Mouse (Mus musculus) heart, embryonic 15.5 days (tissue): ENCODE measurements around the gene Ptpn13. TPM values are rescaled to one million over a fixed set of nuclear protein-coding genes. Genes with fewer than 3 reads are reported as not detected.

Source experiments
- ATAC-seq: fragments of 200-750 bp; cut with Nextera tagmentation; replicated peaks from 2 replicates; pipeline ENCODE4 v1.8.0; 2017; ENCODE audit warnings: low read depth, moderate TSS enrichment; ENCODE audit not compliant: insufficient number of reproducible peaks, insufficient read depth, low FRiP score
- H3K27ac ChIP-seq: fragments of 300-500 bp; sonication (generic); 2 replicates; pipeline ENCODE4 v1.5.1; 2015; ENCODE audit warnings: mild to moderate bottlenecking, inconsistent platforms
- H3K27me3 ChIP-seq: fragments of 300-500 bp; sonication (generic); 2 replicates; pipeline ENCODE4 v1.6.1; 2015; ENCODE audit warnings: inconsistent platforms
- H3K36me3 ChIP-seq: fragments of 300-500 bp; sonication (generic); 2 replicates; pipeline ENCODE4 v1.6.1; 2015; ENCODE audit warnings: mild to moderate bottlenecking, inconsistent platforms
- H3K4me1 ChIP-seq: fragments of 300-500 bp; sonication (generic); replicated peaks from 2 replicates; pipeline ENCODE4 v1.6.1; 2015; ENCODE audit warnings: inconsistent platforms
- H3K4me2 ChIP-seq: fragments of 300-500 bp; sonication (generic); 2 replicates; pipeline ENCODE4 v1.6.1; 2015; ENCODE audit warnings: inconsistent platforms, mild to moderate bottlenecking, moderate library complexity
- H3K4me3 ChIP-seq: fragments of 300-500 bp; sonication (generic); 2 replicates; pipeline ENCODE4 v1.5.1; 2015; ENCODE audit warnings: mild to moderate bottlenecking, inconsistent platforms
- H3K9ac ChIP-seq: fragments of 300-500 bp; sonication (generic); 2 replicates; pipeline ENCODE4 v1.6.1; 2015; ENCODE audit warnings: mild to moderate bottlenecking, inconsistent platforms
- H3K9me3 ChIP-seq: fragments of 300-500 bp; sonication (generic); replicated peaks from 2 replicates; pipeline ENCODE4 v1.6.1; 2016; ENCODE audit warnings: inconsistent platforms
- WGBS: fragments of 180-500 bp; shearing (Covaris S2); methylation state at CpG from one replicate; pipeline ENCODE4 v1.1.7; 2015; ENCODE audit warnings: mixed read lengths; 5-methylcytosine and 5-hydroxymethylcytosine counted together
- polyA plus RNA-seq: library from polyadenylated mRNA; unstranded; fragments of >200 nt; fragmentation: Nextera tagmentation; extraction: Ambion mirVana; gene quantifications from 2 replicates; pipeline ENCODE4 v1.2.1, GENCODE M21; 2015

The Ptpn13 gene
- polyA plus RNA-seq, 1 experiment from 2014 or later: 5.9 TPM

GRCm38 (mm10) chr5:103554769-103555168 lies 129.8 kb downstream of the Ptpn13 start:
- Histone ChIP-seq H3K27ac (no peak overlapping the region), H3K4me3 (no peak overlapping the region), H3K27me3 (no peaks in the 10 kb centered on the region), H3K4me2 (no peak overlapping the region), H3K4me1 (no peaks in the 10 kb centered on the region), H3K9ac (no peak overlapping the region), H3K9me3 (no peaks in the 10 kb centered on the region), H3K36me3 (peaks cover 39% of the 10 kb centered on the region)
- no peak for ATAC-seq
- 85% methylated on average over 16 of the region's 16 CpGs for WGBS

GRCm38 (mm10) chr5:103560546-103560945 lies 135.6 kb downstream of the Ptpn13 start:
- no peaks in the 10 kb centered on the region for H3K27me3 ChIP-seq
- H3K9me3 ChIP-seq: no peaks in the 10 kb centered on the region
- H3K9ac ChIP-seq: no peak overlapping the region
- no peak overlapping the region for H3K4me2 ChIP-seq
- WGBS: 92% methylated on average over 9 of the region's 9 CpGs
- peaks cover 37% of the 10 kb centered on the region for H3K36me3 ChIP-seq
- H3K4me3 ChIP-seq: no peak overlapping the region
- ATAC-seq: no peak
- H3K4me1 ChIP-seq: no peaks in the 10 kb centered on the region
- H3K27ac ChIP-seq: no peak overlapping the region

DNA sequence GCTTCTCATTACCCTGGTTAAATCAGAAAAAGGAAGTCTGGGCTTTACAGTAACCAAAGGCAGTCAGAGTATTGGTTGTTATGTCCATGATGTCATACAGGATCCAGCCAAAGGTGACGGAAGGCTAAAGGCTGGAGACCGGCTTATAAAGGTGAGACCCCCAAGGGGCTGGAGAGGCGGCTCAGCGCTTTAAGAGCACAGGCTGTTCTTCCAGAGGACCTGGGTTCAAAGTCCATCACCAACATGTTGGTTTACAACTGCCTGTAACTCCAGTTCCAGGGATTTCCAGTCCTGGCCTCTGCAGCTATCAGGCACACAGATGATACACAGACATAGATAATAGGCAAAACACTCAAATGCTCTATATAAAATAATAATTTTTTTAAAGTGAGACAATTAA lies 143.0 kb downstream of the Ptpn13 start:
- Histone ChIP-seq H3K4me2 (no peak overlapping the region), H3K4me1 (no peaks in the 10 kb centered on the region), H3K36me3 (peaks cover 7% of the 10 kb centered on the region; the same call in 1 of the 2 replicates), H3K27ac (no peak overlapping the region), H3K9ac (no peak overlapping the region), H3K4me3 (no peak overlapping the region), H3K27me3 (no peaks in the 10 kb centered on the region), H3K9me3 (no peaks in the 10 kb centered on the region)
- WGBS: 80% methylated on average over 4 of the region's 4 CpGs
- ATAC-seq: no peak

DNA sequence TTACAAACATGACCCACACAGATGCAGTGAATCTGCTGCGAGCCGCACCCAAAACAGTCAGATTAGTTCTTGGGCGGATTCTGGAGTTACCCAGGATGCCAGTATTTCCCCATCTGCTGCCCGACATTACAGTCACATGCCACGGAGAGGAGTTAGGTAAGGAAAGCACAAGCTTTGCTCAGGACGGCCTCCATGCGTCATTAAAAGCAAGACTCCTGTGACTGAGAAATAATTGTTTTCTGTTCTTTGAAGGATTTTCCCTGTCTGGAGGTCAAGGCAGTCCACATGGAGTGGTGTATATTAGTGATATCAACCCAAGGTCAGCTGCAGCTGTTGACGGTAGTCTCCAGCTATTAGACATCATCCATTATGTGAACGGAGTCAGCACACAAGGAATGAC lies 144.5 kb downstream of the Ptpn13 start:
- Histone ChIP-seq H3K4me1 (no peaks in the 10 kb centered on the region), H3K27ac (no peak overlapping the region), H3K36me3 (peaks cover 7% of the 10 kb centered on the region; the same call in 1 of the 2 replicates), H3K9me3 (no peaks in the 10 kb centered on the region), H3K9ac (no peak overlapping the region), H3K4me2 (no peak overlapping the region), H3K4me3 (no peak overlapping the region), H3K27me3 (no peaks in the 10 kb centered on the region)
- ATAC-seq: no peak
- 88% methylated on average over 9 of the region's 9 CpGs for WGBS

DNA sequence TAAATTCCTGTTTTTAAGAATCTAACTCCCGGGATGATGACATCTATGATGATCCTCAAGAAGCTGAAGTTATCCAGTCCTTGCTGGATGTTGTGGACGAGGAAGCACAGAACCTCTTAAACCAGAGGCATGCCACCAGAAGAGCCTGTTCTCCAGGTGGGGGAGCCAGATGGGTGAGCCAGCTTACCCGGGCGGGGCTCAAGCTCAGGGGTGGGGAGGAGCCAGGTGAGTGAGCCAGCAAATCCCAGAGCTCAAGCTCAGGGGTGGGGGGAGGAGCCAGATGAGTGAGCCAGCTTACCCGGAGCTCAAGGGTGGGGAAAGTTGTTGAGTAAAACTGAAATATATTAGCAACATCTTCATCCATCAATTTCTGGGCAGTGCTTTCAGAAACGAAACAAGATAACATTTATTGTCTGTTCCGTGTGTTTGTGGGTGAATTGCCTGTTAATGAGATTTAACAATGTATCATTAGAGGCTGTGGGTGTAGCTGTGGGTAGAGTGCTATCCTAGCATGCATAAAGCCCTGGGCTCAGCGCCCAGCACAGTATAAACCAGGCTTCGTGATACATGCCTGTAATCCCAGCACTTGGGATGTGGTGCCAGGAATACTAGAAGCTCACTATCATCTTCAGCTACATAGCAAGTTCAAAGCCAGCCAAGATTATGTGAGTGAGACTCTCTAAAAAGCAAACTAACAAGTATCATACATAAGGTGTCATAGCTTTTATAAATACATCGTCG lies 154.9 kb downstream of the Ptpn13 start:
- no peak for ATAC-seq
- Histone ChIP-seq H3K27me3 (no peaks in the 10 kb centered on the region), H3K9ac (no peak overlapping the region), H3K36me3 (peaks cover 6% of the 10 kb centered on the region; the same call in 1 of the 2 replicates), H3K4me3 (no peak overlapping the region), H3K4me2 (no peak overlapping the region), H3K27ac (no peak overlapping the region), H3K9me3 (no peaks in the 10 kb centered on the region), H3K4me1 (no peaks in the 10 kb centered on the region)
- 69% methylated on average over 11 of the region's 11 CpGs for WGBS

DNA sequence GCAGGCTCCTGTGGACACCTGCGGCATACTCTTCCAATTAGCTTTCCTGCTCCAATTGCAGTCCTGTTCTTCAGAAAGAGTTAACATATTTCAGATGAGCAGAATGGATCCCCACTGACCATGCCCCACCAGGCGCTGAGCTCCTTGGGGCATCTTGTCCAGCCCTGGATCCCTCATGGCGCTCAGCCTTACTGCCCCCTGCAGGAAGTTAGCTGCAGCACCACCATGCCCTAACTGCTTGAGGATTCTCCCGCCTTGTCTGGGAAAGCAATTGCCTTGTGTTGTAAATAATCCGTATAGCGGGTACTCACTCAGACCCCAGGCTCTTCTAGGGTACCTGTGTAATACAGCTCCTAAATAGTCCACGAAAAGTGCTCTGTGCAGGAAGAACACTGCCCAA lies 162.2 kb downstream of the Ptpn13 start:
- no peak overlapping the region for H3K4me3 ChIP-seq
- no peak overlapping the region for H3K27ac ChIP-seq
- H3K27me3 ChIP-seq: no peaks in the 10 kb centered on the region
- no peak for ATAC-seq
- WGBS: 78% methylated on average over 7 of the region's 7 CpGs
- no peaks in the 10 kb centered on the region for H3K9me3 ChIP-seq
- peaks cover 8% of the 10 kb centered on the region for H3K36me3 ChIP-seq
- H3K4me2 ChIP-seq: 0 out of 2 replicates have a peak overlapping the region, but pooled peaks have one; percentile 8
- no peak overlapping the region for H3K9ac ChIP-seq
- H3K4me1 ChIP-seq: peaks cover 8% of the 10 kb centered on the region; the same call in 1 of the 2 replicates

DNA sequence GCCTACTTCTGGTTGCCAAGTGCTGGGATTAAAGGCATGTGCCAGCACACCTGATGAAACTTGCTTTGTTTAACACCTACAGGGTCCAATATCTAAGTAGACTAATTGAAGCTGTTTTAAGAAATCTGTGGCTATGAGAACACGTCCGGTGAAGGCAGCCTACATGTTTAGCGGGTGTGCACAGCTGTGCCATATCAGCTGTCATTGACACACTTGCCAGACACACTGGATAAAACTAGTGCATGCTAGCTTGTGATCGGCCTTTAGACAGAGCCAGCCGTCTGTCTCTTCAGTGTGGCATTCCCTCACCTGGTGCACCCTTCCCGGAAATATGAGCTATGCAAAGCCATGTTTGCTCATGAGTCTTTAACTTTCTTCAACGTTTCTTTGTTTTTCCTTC lies 166.9 kb downstream of the Ptpn13 start:
- WGBS: 41% methylated on average over 7 of the region's 7 CpGs
- Histone ChIP-seq H3K4me1 (peaks cover 19% of the 10 kb centered on the region), H3K9me3 (no peaks in the 10 kb centered on the region), H3K4me2 (no peak overlapping the region), H3K4me3 (no peak overlapping the region), H3K9ac (no peak overlapping the region), H3K27ac (0 out of 2 replicates have a peak overlapping the region, but pooled peaks have one; percentile 11), H3K36me3 (peaks cover 8% of the 10 kb centered on the region; the same call in 1 of the 2 replicates), H3K27me3 (no peaks in the 10 kb centered on the region)
- ATAC-seq: no peak

- ATAC-seq: no peak
- Histone ChIP-seq H3K27ac (no peak overlapping the region), H3K4me1 (peaks cover 14% of the 10 kb centered on the region), H3K9me3 (no peaks in the 10 kb centered on the region), H3K27me3 (no peaks in the 10 kb centered on the region), H3K4me3 (no peak overlapping the region), H3K36me3 (peaks cover 8% of the 10 kb centered on the region; the same call in 1 of the 2 replicates), H3K4me2 (no peak overlapping the region), H3K9ac (no peak overlapping the region)
- WGBS: 67% methylated on average over 8 of the region's 8 CpGs
Observed at GRCm38 (mm10) chr5:103592706-103593105, 167.7 kb downstream of the Ptpn13 start.

DNA sequence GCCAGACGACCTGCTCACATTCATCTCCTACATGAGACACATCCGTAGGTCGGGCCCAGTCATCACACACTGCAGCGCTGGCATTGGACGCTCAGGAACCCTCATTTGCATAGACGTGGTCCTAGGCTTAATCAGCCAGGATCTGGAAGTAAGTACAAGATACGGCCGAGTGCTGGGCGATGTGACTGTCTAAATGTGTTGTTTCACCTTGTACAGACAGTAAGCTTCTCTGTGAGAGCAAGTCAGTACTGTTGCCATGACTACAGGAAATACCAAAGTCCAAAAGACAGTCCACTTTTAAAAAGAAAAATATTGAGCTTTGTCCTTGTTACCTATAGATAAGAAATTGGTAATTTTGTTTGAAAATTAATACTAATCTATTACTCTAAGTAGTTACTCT lies 168.6 kb downstream of the Ptpn13 start:
- Histone ChIP-seq H3K36me3 (no peaks in the 10 kb centered on the region), H3K9ac (no peak overlapping the region), H3K4me3 (no peak overlapping the region), H3K27me3 (no peaks in the 10 kb centered on the region), H3K9me3 (no peaks in the 10 kb centered on the region), H3K4me2 (no peak overlapping the region), H3K4me1 (peaks cover 18% of the 10 kb centered on the region), H3K27ac (no peak overlapping the region)
- WGBS: 81% methylated on average over 9 of the region's 9 CpGs
- ATAC-seq: no peak

GRCm38 (mm10) chr5:103595394-103596226 lies 170.6 kb downstream of the Ptpn13 start:
- Histone ChIP-seq H3K4me1 (peaks cover 25% of the 10 kb centered on the region), H3K36me3 (no peaks in the 10 kb centered on the region), H3K9ac (no peak overlapping the region), H3K9me3 (no peaks in the 10 kb centered on the region), H3K4me2 (no peak overlapping the region), H3K4me3 (no peak overlapping the region), H3K27me3 (no peaks in the 10 kb centered on the region), H3K27ac (peak overlapping the region; percentile 75)
- ATAC-seq: peak; percentile 50
- 28% methylated on average over 13 of the region's 13 CpGs for WGBS

DNA sequence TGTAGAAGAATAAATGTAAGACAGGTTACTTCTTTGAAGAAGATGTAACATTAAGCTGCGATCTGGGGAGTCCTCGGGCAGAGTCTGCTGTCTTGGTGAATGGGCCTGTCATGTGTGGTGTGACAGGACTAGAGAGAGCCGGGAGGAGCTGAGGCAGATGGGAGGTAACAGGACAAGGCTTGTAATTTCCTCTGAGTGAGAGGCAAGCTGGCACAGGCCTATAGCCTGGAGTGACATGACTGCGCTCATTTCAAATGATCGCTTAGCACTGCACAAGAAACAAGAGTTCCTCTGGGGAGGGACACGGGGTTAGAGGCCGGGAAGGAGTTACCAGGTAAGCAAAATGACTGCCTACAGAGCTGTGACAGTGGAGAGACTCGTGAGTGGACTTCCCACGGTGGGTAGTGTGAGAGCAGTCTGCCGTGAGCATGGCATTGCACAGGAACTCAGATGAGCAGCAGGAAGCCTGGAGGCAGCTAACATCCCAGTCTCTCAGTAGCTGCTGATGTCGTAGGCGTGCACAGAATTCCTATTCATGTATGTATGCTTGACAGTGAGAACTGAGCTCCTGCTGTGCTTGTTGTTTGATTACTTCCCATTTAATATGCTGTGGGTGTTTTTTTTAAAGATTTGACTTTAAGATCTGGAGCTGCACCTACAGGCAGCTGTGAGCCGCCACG lies 171.6 kb downstream of the Ptpn13 start:
- Histone ChIP-seq H3K4me1 (peaks cover 25% of the 10 kb centered on the region), H3K9ac (no peak overlapping the region), H3K4me3 (no peak overlapping the region), H3K27me3 (no peaks in the 10 kb centered on the region), H3K4me2 (no peak overlapping the region), H3K36me3 (no peaks in the 10 kb centered on the region), H3K27ac (peak overlapping the region; percentile 75), H3K9me3 (no peaks in the 10 kb centered on the region)
- WGBS: 77% methylated on average over 14 of the region's 14 CpGs
- ATAC-seq: no peak
